Mouse (Mus musculus) midbrain, embryonic 10.5 days (tissue): ENCODE data around the gene Rab11b. TPM values are rescaled to one million over a fixed set of nuclear protein-coding genes. Genes with fewer than 3 reads are reported as not detected.

Experiments
- DNase-seq: peaks from one replicate; pipeline ENCODE4 v3.0.0-alpha.2; 2017; ENCODE audit warnings: low spot score
- H3K27ac ChIP-seq: fragments of 300-500 bp; sonication (generic); replicated peaks from 2 replicates; pipeline ENCODE4 v1.5.1; 2016; ENCODE audit warnings: mild to moderate bottlenecking
- H3K27me3 ChIP-seq: fragments of 300-500 bp; sonication (generic); 2 replicates; pipeline ENCODE4 v1.6.1; 2016; ENCODE audit warnings: low read depth, mild to moderate bottlenecking; ENCODE audit not compliant: poor library complexity, severe bottlenecking
- H3K36me3 ChIP-seq: fragments of 300-500 bp; sonication (generic); 2 replicates; pipeline ENCODE4 v1.6.1; 2016; ENCODE audit warnings: mild to moderate bottlenecking, moderate library complexity
- H3K4me1 ChIP-seq: fragments of 300-500 bp; sonication (generic); 2 replicates; pipeline ENCODE4 v1.6.1; 2016
- H3K4me3 ChIP-seq: fragments of 300-500 bp; sonication (generic); 2 replicates; pipeline ENCODE4 v1.5.1; 2016; ENCODE audit warnings: mild to moderate bottlenecking, moderate library complexity
- H3K9me3 ChIP-seq: fragments of 300-500 bp; sonication (generic); replicated peaks from 2 replicates; pipeline ENCODE4 v1.6.1; 2016; ENCODE audit warnings: mild to moderate bottlenecking
- WGBS: fragments of 180-500 bp; shearing (Covaris S2); methylation state at CpG from one replicate; pipeline ENCODE4 v1.1.7; 2016; 5-methylcytosine and 5-hydroxymethylcytosine counted together
- polyA plus RNA-seq: library from polyadenylated mRNA; unstranded; fragments of >200 nt; fragmentation: Nextera tagmentation; extraction: Ambion mirVana; gene quantifications from 2 replicates; pipeline ENCODE4 v1.2.1, GENCODE M21; 2016

The Rab11b gene
- polyA plus RNA-seq, 1 experiment from 2014 or later = 363 TPM

- Histone ChIP-seq H3K4me1 (peaks cover 6% of the 10 kb centered on the region), H3K9me3 (no peaks in the 10 kb centered on the region), H3K4me3 (no peak overlapping the region), H3K36me3 (0 out of 2 replicates have a peak, but pooled peaks cover 3% of the 10 kb centered on the region), H3K27ac (no peak overlapping the region), H3K27me3 (no peaks in the 10 kb centered on the region)
- WGBS = 90% methylated on average over 7 of the region's 7 CpGs
- DNase-seq = no peak
Observed at GRCm38 (mm10) chr17:33719736-33720378, 40.5 kb downstream of the Rab11b start.

GRCm38 (mm10) chr17:33718944-33719725, 41.2 kb downstream of the Rab11b start:
- 50% methylated on average over 10 of the region's 10 CpGs for WGBS
- DNase-seq = no peak
- Histone ChIP-seq H3K9me3 (no peaks in the 10 kb centered on the region), H3K4me1 (peaks cover 6% of the 10 kb centered on the region), H3K36me3 (0 out of 2 replicates have a peak, but pooled peaks cover 3% of the 10 kb centered on the region), H3K27ac (peak overlapping the region; percentile 90), H3K4me3 (peak overlapping the region; percentile 88), H3K27me3 (no peaks in the 10 kb centered on the region)

GRCm38 (mm10) chr17:33718384-33718881, 41.9 kb downstream of the Rab11b start, which contains the start of gene March2:
Gene March2 (minus strand): TSS chr17:33718670.
- under 1% methylated on average over 43 of the region's 46 CpGs for WGBS
- Histone ChIP-seq H3K9me3 (no peaks in the 10 kb centered on the region), H3K4me1 (peaks cover 6% of the 10 kb centered on the region), H3K36me3 (0 out of 2 replicates have a peak, but pooled peaks cover 3% of the 10 kb centered on the region), H3K4me3 (peak within 1 kb of the TSS; percentile 88), H3K27ac (peak within 1 kb of the TSS; percentile 90), H3K27me3 (no peaks in the 10 kb centered on the region)
- peak; percentile 96 for DNase-seq

- H3K27me3 ChIP-seq = no peaks in the 10 kb centered on the region
- H3K27ac ChIP-seq = peak overlapping the region; percentile 90
- H3K4me3 ChIP-seq = peak overlapping the region; percentile 88
- WGBS = 9% methylated on average over 8 of the region's 8 CpGs
- 0 out of 2 replicates have a peak, but pooled peaks cover 3% of the 10 kb centered on the region for H3K36me3 ChIP-seq
- H3K4me1 ChIP-seq = peaks cover 6% of the 10 kb centered on the region
- no peak for DNase-seq
- H3K9me3 ChIP-seq = no peaks in the 10 kb centered on the region
Observed at GRCm38 (mm10) chr17:33717982-33718381, 42.3 kb downstream of the Rab11b start.

- H3K9me3 ChIP-seq = 0 out of 2 replicates have a peak, but pooled peaks cover under 1% of the 10 kb centered on the region
- H3K27ac ChIP-seq = no peak overlapping the region
- 0 out of 2 replicates have a peak overlapping the region, but pooled peaks have one; percentile 88 for H3K4me3 ChIP-seq
- peaks cover 6% of the 10 kb centered on the region for H3K4me1 ChIP-seq
- 97% methylated on average over 1 of the region's 1 CpGs for WGBS
- H3K27me3 ChIP-seq = no peaks in the 10 kb centered on the region
- 0 out of 2 replicates have a peak, but pooled peaks cover 5% of the 10 kb centered on the region for H3K36me3 ChIP-seq
- no peak for DNase-seq
Observed at GRCm38 (mm10) chr17:33717246-33717645, 43.1 kb downstream of the Rab11b start.

- 87% methylated on average over 1 of the region's 1 CpGs for WGBS
- H3K4me1 ChIP-seq = peaks cover 6% of the 10 kb centered on the region
- H3K9me3 ChIP-seq = peaks cover 9% of the 10 kb centered on the region; the same call in 1 of the 2 replicates
- no peaks in the 10 kb centered on the region for H3K27me3 ChIP-seq
- no peak for DNase-seq
- H3K4me3 ChIP-seq = no peak overlapping the region
- H3K27ac ChIP-seq = no peak overlapping the region
- peaks cover 18% of the 10 kb centered on the region for H3K36me3 ChIP-seq
Observed at GRCm38 (mm10) chr17:33714779-33715178, 45.6 kb downstream of the Rab11b start.

GRCm38 (mm10) chr17:33713271-33713670, 47.1 kb downstream of the Rab11b start:
- Histone ChIP-seq H3K27me3 (no peaks in the 10 kb centered on the region), H3K9me3 (peaks cover 9% of the 10 kb centered on the region; the same call in 1 of the 2 replicates), H3K36me3 (peaks cover 31% of the 10 kb centered on the region), H3K4me3 (no peak overlapping the region), H3K4me1 (peaks cover 6% of the 10 kb centered on the region), H3K27ac (no peak overlapping the region)
- no peak for DNase-seq
- 88% methylated on average over 5 of the region's 5 CpGs for WGBS

- H3K36me3 ChIP-seq = peaks cover 51% of the 10 kb centered on the region
- H3K4me1 ChIP-seq = no peaks in the 10 kb centered on the region
Observed at GRCm38 (mm10) chr17:33709834-33710233, 50.5 kb downstream of the Rab11b start.

GRCm38 (mm10) chr17:33703091-33703490, 57.2 kb downstream of the Rab11b start:
- no peaks in the 10 kb centered on the region for H3K4me1 ChIP-seq

More at GRCm38 (mm10) chr17:33709834-33710233, 50.5 kb downstream of the Rab11b start:
- H3K4me3 ChIP-seq = no peak overlapping the region
- H3K27me3 ChIP-seq = no peaks in the 10 kb centered on the region
- H3K9me3 ChIP-seq = peaks cover 9% of the 10 kb centered on the region; the same call in 1 of the 2 replicates
- no peak for DNase-seq
- H3K27ac ChIP-seq = no peak overlapping the region
- 77% methylated on average over 3 of the region's 3 CpGs for WGBS

GRCm38 (mm10) chr17:33702178-33702577, 58.2 kb downstream of the Rab11b start:
- no peak overlapping the region for H3K27ac ChIP-seq
- no peak overlapping the region for H3K4me3 ChIP-seq
- DNase-seq = no peak
- H3K27me3 ChIP-seq = no peaks in the 10 kb centered on the region
- no peaks in the 10 kb centered on the region for H3K9me3 ChIP-seq
- WGBS = 58% methylated on average over 1 of the region's 1 CpGs
- no peaks in the 10 kb centered on the region for H3K4me1 ChIP-seq
- peaks cover 47% of the 10 kb centered on the region for H3K36me3 ChIP-seq

More at GRCm38 (mm10) chr17:33703091-33703490, 57.2 kb downstream of the Rab11b start:
- H3K9me3 ChIP-seq = no peaks in the 10 kb centered on the region
- 94% methylated on average over 9 of the region's 9 CpGs for WGBS
- no peaks in the 10 kb centered on the region for H3K27me3 ChIP-seq
- no peak for DNase-seq
- H3K4me3 ChIP-seq = no peak overlapping the region
- no peak overlapping the region for H3K27ac ChIP-seq
- peaks cover 47% of the 10 kb centered on the region for H3K36me3 ChIP-seq

- Histone ChIP-seq H3K4me1 (no peaks in the 10 kb centered on the region), H3K36me3 (peaks cover 50% of the 10 kb centered on the region), H3K27ac (no peak overlapping the region), H3K27me3 (no peaks in the 10 kb centered on the region), H3K4me3 (no peak overlapping the region), H3K9me3 (no peaks in the 10 kb centered on the region)
- 81% methylated on average over 1 of the region's 1 CpGs for WGBS
- no peak for DNase-seq
Observed at GRCm38 (mm10) chr17:33695471-33695870, 64.9 kb downstream of the Rab11b start.
